Mouse (Mus musculus): ENCODE results near the gene Arid5b.

- TF ChIP-seq CTCF (IDR thresholded peaks at IDR 0.05; ENCODE audit: borderline replicate concordance, control insufficient read depth, extremely low read depth, insufficient read depth, low read length, poor library complexity), result no peak
- TF ChIP-seq POLR2A (IDR thresholded peaks at IDR 0.05; ENCODE audit: control insufficient read depth, extremely low read depth, insufficient read depth, low read length, poor library complexity), result no peak
These were observed 178.0 kb downstream of the Arid5b start for GRCm38 (mm10) chr10:68100506-68100905.
